Comparison of ENCODE assay signal across 7 mouse cellular contexts in the genomic region with DNA sequence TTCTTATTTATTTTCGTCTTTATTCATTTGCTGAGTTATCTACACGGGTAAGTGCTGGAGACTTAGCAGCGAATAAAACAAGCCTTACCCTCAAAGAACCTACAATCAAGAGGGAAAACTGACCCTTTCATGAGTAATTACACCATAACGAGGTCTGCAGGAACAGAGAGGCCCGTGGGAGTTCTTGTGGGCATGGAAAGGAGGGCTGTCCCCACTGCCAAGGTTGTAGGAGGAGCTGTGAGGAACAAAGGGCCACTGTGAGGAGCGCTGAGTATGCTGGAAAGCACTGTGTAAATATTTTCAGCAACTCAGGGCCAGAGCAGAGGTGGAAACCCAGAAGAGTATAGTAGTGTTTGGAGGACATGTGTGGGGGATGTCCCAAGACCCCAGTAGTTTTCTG.
DNase-seq lines count a peak whose midpoint lies in the region; ATAC-seq lines count a peak whose summit lies in the region.

No protein-coding gene starts in this region.

- H3K4me1 ChIP-seq in forebrain, embryonic 15.5 days: peaks cover 34% of the 10 kb centered on the region
- peaks cover 77% of the 10 kb centered on the region for H3K4me1 ChIP-seq in limb, embryonic 12.5 days (replicated peaks)
- peaks cover 10% of the 10 kb centered on the region for H3K4me1 ChIP-seq in neural tube, embryonic 15.5 days

- H3K27me3 ChIP-seq in forebrain, embryonic 15.5 days: no peaks in the 10 kb centered on the region
- H3K27me3 ChIP-seq in limb, embryonic 12.5 days: no peaks in the 10 kb centered on the region; the same call in 1 of the 2 replicates
- no peaks in the 10 kb centered on the region for H3K27me3 ChIP-seq in neural tube, embryonic 15.5 days (replicated peaks)

- H3K4me2 ChIP-seq in forebrain, embryonic 15.5 days (replicated peaks): no peak overlapping the region
- no peak overlapping the region for H3K4me2 ChIP-seq in limb, embryonic 12.5 days
- no peak overlapping the region for H3K4me2 ChIP-seq in neural tube, embryonic 15.5 days

- no peaks in the 10 kb centered on the region for H3K36me3 ChIP-seq in forebrain, embryonic 15.5 days
- peaks cover 4% of the 10 kb centered on the region; the same call in 1 of the 2 replicates for H3K36me3 ChIP-seq in limb, embryonic 12.5 days
- no peaks in the 10 kb centered on the region for H3K36me3 ChIP-seq in neural tube, embryonic 15.5 days

- ATAC-seq in forebrain, embryonic 15.5 days (replicated peaks): peak; percentile 90
- peak; percentile 86 for ATAC-seq in limb, embryonic 12.5 days (ENCODE audit: insufficient number of reproducible peaks, insufficient read depth, low FRiP score, low TSS enrichment, low read depth)
- ATAC-seq in neural tube, embryonic 15.5 days (ENCODE audit: low FRiP score): peak; percentile 73

- DNase-seq in right cerebral cortex, postnatal 36 days (ENCODE audit: low spot score in 2 of 2): peak; percentile 37 to 63
- no peak for DNase-seq in right cerebral cortex, postnatal 4 days
- DNase-seq in cerebellum, postnatal 36 days: no peak
- no peak for DNase-seq in spleen, adult 18-20 months

- 7% methylated on average over 6 of the region's 6 CpGs for WGBS in forebrain, embryonic 15.5 days
- WGBS in limb, embryonic 12.5 days: 14% methylated on average over 6 of the region's 6 CpGs
- WGBS in neural tube, embryonic 15.5 days: 18% methylated on average over 6 of the region's 6 CpGs

- H3K27ac ChIP-seq in forebrain, embryonic 15.5 days (replicated peaks): peak overlapping the region; percentile 72
- H3K27ac ChIP-seq in limb, embryonic 12.5 days: peak overlapping the region; percentile 86
- H3K27ac ChIP-seq in neural tube, embryonic 15.5 days (replicated peaks): peak overlapping the region; percentile 34

- no peak overlapping the region for H3K4me3 ChIP-seq in forebrain, embryonic 15.5 days
- no peak overlapping the region for H3K4me3 ChIP-seq in limb, embryonic 12.5 days (replicated peaks)
- H3K4me3 ChIP-seq in neural tube, embryonic 15.5 days (replicated peaks): no peak overlapping the region

- no peak overlapping the region for H3K9ac ChIP-seq in forebrain, embryonic 15.5 days (replicated peaks)
- no peak overlapping the region for H3K9ac ChIP-seq in limb, embryonic 12.5 days (replicated peaks)
- no peak overlapping the region for H3K9ac ChIP-seq in neural tube, embryonic 15.5 days (replicated peaks)

- H3K9me3 ChIP-seq in forebrain, embryonic 15.5 days: no peaks in the 10 kb centered on the region
- H3K9me3 ChIP-seq in limb, embryonic 12.5 days: no peaks in the 10 kb centered on the region
- H3K9me3 ChIP-seq in neural tube, embryonic 15.5 days (replicated peaks): no peaks in the 10 kb centered on the region

Comparison
In these comparisons a context has a peak if more than half of its experiments do, and no peak if none do; other contexts are left out.
1. DNase-seq: peak in right cerebral cortex, postnatal 36 days (2 of 2); none in right cerebral cortex, postnatal 4 days (single experiment), cerebellum, postnatal 36 days (0 of 2) and spleen, adult 18-20 months (0 of 2).
2. H3K27ac ChIP-seq: peak in every context shown above with its lines; median percentile 86 in limb, embryonic 12.5 days; 72 in forebrain, embryonic 15.5 days; 34 in neural tube, embryonic 15.5 days.
3. Peak in every context shown above with its lines, with median percentiles within 50 percentile points of each other: ATAC-seq.